Mouse (Mus musculus) midbrain, postnatal 0 days (tissue): ENCODE data around the gene Itpa. TPM values are rescaled to one million over a fixed set of nuclear protein-coding genes. Genes with fewer than 3 reads are reported as not detected.

Experiments
- ATAC-seq: fragments of 200-750 bp; cut with Nextera tagmentation; 2 replicates; pipeline ENCODE4 v1.8.0; 2017; ENCODE audit warnings: moderate number of reproducible peaks, mild to moderate bottlenecking, moderate TSS enrichment, moderate library complexity; ENCODE audit not compliant: low FRiP score
- DNase-seq: peaks from one replicate; pipeline ENCODE4 v3.0.0-alpha.2; 2015; ENCODE audit warnings: low spot score
- H3K27ac ChIP-seq: fragments of 300-500 bp; sonication (generic); 2 replicates; pipeline ENCODE4 v1.5.1; 2014; ENCODE audit warnings: low read depth, mild to moderate bottlenecking, low read length, mixed read lengths
- H3K27me3 ChIP-seq: fragments of 300-500 bp; sonication (generic); 2 replicates; pipeline ENCODE4 v1.6.1; 2014; ENCODE audit warnings: low read length, control low read depth, mixed read lengths; ENCODE audit not compliant: insufficient read depth
- H3K36me3 ChIP-seq: fragments of 300-500 bp; sonication (generic); 2 replicates; pipeline ENCODE4 v1.6.1; 2014; ENCODE audit warnings: low read length, control low read depth, mixed read lengths; ENCODE audit not compliant: insufficient read depth
- H3K4me1 ChIP-seq: fragments of 300-500 bp; sonication (generic); 2 replicates; pipeline ENCODE4 v1.6.1; 2014; ENCODE audit warnings: mild to moderate bottlenecking, control low read depth, antibody characterized with exemption, low read length, mixed read lengths; ENCODE audit not compliant: insufficient read depth
- H3K4me2 ChIP-seq: fragments of 300-500 bp; sonication (generic); 2 replicates; pipeline ENCODE4 v1.6.1; 2014; ENCODE audit warnings: low read depth, mild to moderate bottlenecking, low read length, mixed read lengths; ENCODE audit not compliant: poor library complexity, severe bottlenecking
- H3K4me3 ChIP-seq: fragments of 300-500 bp; sonication (generic); 2 replicates; pipeline ENCODE4 v1.5.1; 2014; ENCODE audit warnings: low read depth, mild to moderate bottlenecking, low read length, moderate library complexity
- H3K9ac ChIP-seq: fragments of 300-500 bp; sonication (generic); replicated peaks from 2 replicates; pipeline ENCODE4 v1.6.1; 2014; ENCODE audit warnings: mild to moderate bottlenecking, low read length, moderate library complexity, mixed read lengths; ENCODE audit not compliant: poor library complexity, severe bottlenecking
- H3K9me3 ChIP-seq: fragments of 300-500 bp; sonication (generic); 2 replicates; pipeline ENCODE4 v1.6.1; 2016; ENCODE audit warnings: low read length, control low read depth
- CTCF ChIP-seq: IDR thresholded peaks from 2 replicates; pipeline ENCODE4 v1.5.1; 2016; ENCODE audit warnings: antibody characterized with exemption, mild to moderate bottlenecking
- WGBS: fragments of 180-500 bp; shearing (Covaris S2); extraction: QIAGEN DNeasy Blood & Tissue Kit; methylation state at CpG from one replicate; pipeline ENCODE4 v1.1.7; 2014; 5-methylcytosine and 5-hydroxymethylcytosine counted together
- polyA plus RNA-seq: library from polyadenylated mRNA; unstranded; fragments of >200 nt; fragmentation: Nextera tagmentation; extraction: Ambion mirVana; gene quantifications from 2 replicates; pipeline ENCODE4 v1.2.1, GENCODE M21; 2015
- total RNA-seq: library from RNA; depleted of rRNA; stranded (reverse); fragments of >200 nt; gene quantifications from 2 replicates; pipeline ENCODE4 v1.2.3, GENCODE M21; 2014

Itpa gene
- total and polyA plus RNA-seq, 2 experiments from 2014 or later, result 130 to 160 TPM

DNA sequence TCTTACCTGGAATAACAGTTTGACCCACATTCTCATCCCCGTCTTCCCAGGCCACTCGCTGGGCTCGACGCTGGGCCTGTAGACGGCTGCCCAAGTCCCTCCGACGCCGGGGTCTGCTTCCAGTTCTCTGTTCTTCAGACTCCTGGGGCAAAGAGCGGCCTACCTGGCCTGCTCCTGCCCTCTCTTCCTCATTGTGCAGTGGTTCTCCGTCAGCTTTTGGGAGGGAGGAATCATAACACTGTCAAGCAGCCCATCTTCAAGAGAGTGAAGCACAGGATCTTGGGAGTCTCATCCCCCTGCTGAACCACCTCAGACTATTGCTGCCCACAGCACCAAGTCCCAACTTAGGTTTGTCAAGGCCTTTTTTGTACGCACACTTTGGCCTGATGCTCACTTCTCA lies 4.1 kb upstream of the Itpa start:
- H3K9ac ChIP-seq, result peak overlapping the region; percentile 70; the same call in 1 of the 2 replicates
- no peak for ATAC-seq
- DNase-seq, result no peak
- no peak for TF ChIP-seq CTCF
- H3K4me3 ChIP-seq, result peak overlapping the region; percentile 43
- peaks cover 14% of the 10 kb centered on the region; the same call in 1 of the 2 replicates for H3K4me1 ChIP-seq
- H3K9me3 ChIP-seq, result no peaks in the 10 kb centered on the region
- no peaks in the 10 kb centered on the region for H3K27me3 ChIP-seq
- H3K4me2 ChIP-seq, result peak overlapping the region; percentile 60
- H3K36me3 ChIP-seq, result peaks cover 31% of the 10 kb centered on the region
- peak overlapping the region; percentile 98 for H3K27ac ChIP-seq
- WGBS, result 92% methylated on average over 11 of the region's 11 CpGs

DNA sequence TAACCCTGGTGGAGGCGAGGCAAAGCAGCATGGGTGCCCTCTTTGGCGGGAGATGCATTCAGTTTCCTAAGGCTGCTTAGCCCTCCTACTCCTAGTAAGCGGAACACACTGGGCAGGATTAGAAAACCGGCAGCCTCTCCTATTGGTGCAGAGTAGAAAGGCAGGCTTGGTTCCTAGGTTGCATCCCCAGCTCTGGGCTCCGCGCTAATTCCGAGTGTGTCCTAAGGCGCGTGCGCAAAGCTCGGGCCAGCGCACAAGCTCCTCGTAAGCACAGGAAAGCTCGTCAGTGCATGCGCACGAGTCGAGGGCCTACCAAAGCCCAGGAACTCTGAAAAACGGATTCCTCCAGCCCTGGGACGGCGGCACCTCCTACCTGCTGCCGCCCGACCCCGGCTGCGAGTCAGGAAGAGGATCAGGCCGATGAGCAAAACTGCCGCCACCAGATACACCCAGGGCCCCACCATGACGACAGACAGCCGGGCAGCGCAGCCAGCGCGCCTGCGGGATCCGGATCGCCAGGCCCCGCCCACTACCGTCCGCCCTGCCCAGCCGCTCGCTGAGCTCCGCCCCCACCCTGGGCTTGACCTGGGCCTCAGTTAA lies 3.2 kb upstream of the Itpa start, which contains the start of gene Ddrgk1:
Gene Ddrgk1 (minus strand): TSS at position 558 of the 600 bp plus-strand sequence.
- H3K9ac ChIP-seq, result peak within 1 kb of the TSS; percentile 70
- peaks cover 23% of the 10 kb centered on the region for H3K36me3 ChIP-seq
- no peaks in the 10 kb centered on the region for H3K9me3 ChIP-seq
- no peaks in the 10 kb centered on the region for H3K27me3 ChIP-seq
- H3K4me2 ChIP-seq, result peak within 1 kb of the TSS; percentile 60
- under 1% methylated on average over 35 of the region's 40 CpGs for WGBS
- peak; percentile 56 for TF ChIP-seq CTCF
- ATAC-seq (peak; percentile 96), DNase-seq (peak; percentile 98)
- peak within 1 kb of the TSS; percentile 43 for H3K4me3 ChIP-seq
- peaks cover 14% of the 10 kb centered on the region; the same call in 1 of the 2 replicates for H3K4me1 ChIP-seq
- peak within 1 kb of the TSS; percentile 98 for H3K27ac ChIP-seq

DNA sequence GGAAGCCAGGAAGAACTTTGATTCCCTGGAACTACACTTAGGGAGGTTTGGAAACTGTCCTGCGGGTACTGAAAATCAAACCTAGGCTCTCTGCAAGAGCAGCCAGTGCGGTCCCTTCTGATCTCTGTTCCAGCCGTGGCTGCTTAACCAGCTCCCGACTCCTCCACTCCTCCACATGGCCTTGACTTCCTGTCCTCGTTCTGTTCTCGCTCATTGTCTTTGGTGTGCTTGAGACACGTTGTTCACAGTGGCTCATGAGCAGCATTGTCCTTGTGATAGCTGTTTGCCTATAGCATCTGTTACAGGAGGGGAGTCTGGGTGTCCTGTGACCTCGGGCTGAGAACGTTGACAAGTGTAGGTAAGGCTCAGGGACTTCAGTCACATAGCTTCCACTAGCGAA lies 9.8 kb downstream of the Itpa start:
- H3K36me3 ChIP-seq, result peaks cover 78% of the 10 kb centered on the region
- H3K9ac ChIP-seq, result no peak overlapping the region
- no peaks in the 10 kb centered on the region for H3K27me3 ChIP-seq
- H3K4me1 ChIP-seq, result no peaks in the 10 kb centered on the region
- H3K9me3 ChIP-seq, result no peaks in the 10 kb centered on the region
- WGBS, result 93% methylated on average over 10 of the region's 10 CpGs
- H3K4me3 ChIP-seq, result no peak overlapping the region
- DNase-seq (no peak), ATAC-seq (no peak)
- no peak overlapping the region for H3K27ac ChIP-seq
- no peak overlapping the region for H3K4me2 ChIP-seq
- no peak for TF ChIP-seq CTCF

DNA sequence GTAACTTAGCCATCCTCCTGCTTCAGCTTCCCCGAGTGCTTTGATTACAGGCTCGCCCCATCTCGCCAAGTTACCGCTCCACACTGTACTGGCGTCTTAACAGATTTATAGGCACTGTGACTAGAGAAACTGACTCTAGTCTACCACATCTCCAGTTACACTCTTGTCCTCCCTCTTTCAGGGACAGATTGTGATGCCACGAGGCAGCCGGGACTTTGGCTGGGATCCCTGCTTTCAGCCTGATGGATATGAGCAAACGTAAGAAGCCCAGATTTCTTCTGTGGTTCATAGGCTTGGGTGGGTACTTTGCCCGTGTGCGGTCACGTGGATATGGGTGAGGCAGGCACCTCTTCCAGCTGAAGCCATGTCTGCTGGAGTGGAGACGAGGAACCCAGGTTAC lies 11.7 kb downstream of the Itpa start:
- no peaks in the 10 kb centered on the region for H3K4me1 ChIP-seq
- peaks cover 76% of the 10 kb centered on the region for H3K36me3 ChIP-seq
- H3K27me3 ChIP-seq, result no peaks in the 10 kb centered on the region
- no peak overlapping the region for H3K4me2 ChIP-seq
- no peak overlapping the region for H3K27ac ChIP-seq
- no peak for ATAC-seq
- DNase-seq, result no peak
- H3K9me3 ChIP-seq, result no peaks in the 10 kb centered on the region
- no peak overlapping the region for H3K4me3 ChIP-seq
- no peak for TF ChIP-seq CTCF
- WGBS, result 94% methylated on average over 12 of the region's 12 CpGs
- H3K9ac ChIP-seq, result no peak overlapping the region

DNA sequence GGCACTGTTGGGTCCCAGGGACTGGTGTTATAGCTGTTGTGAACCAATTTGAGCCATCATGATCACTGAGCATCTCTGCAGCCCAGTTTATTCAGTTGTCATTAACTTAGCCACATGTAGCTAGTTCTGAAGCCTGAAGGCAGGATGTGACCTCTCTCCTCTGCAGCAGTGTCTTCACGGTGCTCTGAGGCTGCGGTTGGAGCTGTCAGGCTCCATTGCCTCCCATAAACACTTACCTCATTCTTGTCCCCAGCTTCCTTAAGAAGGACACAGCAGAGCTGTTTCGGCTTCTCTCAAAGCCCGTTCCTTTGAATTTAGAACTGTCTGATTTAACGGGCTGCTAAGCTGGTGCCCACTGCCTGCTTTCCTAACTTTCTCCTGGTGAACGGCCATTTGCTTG lies 12.5 kb downstream of the Itpa start:
- no peaks in the 10 kb centered on the region for H3K9me3 ChIP-seq
- no peak for DNase-seq
- WGBS, result 92% methylated on average over 6 of the region's 6 CpGs
- no peak for TF ChIP-seq CTCF
- no peak for ATAC-seq
- H3K36me3 ChIP-seq, result peaks cover 79% of the 10 kb centered on the region
- H3K4me1 ChIP-seq, result no peaks in the 10 kb centered on the region
- H3K27me3 ChIP-seq, result no peaks in the 10 kb centered on the region
- H3K9ac ChIP-seq, result no peak overlapping the region
- H3K4me2 ChIP-seq, result no peak overlapping the region
- no peak overlapping the region for H3K27ac ChIP-seq
- H3K4me3 ChIP-seq, result no peak overlapping the region

DNA sequence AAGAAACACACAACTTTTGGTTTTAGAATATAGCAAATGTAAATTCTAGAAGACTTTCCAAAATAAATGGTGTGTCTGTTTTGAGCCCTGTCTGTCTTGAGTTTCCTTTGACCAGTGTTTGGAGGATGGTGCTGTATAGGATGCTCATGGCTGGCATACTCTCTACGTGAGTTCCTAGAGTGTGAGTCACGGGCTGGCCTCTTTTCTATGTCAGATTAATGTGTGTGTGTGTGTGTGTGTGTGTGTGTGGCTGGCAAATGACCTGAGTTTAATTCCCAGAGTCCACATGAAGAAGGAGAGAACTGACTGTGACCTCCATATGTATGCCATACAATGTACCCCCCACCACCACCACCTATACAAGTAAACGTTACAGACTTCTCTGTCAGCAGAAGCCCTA lies 14.1 kb downstream of the Itpa start:
- no peak for DNase-seq
- Histone ChIP-seq H3K4me3 (no peak overlapping the region), H3K9ac (no peak overlapping the region), H3K27me3 (no peaks in the 10 kb centered on the region), H3K4me1 (no peaks in the 10 kb centered on the region), H3K36me3 (peaks cover 66% of the 10 kb centered on the region), H3K4me2 (no peak overlapping the region), H3K9me3 (no peaks in the 10 kb centered on the region), H3K27ac (no peak overlapping the region)
- WGBS, result 88% methylated on average over 3 of the region's 3 CpGs
- no peak for TF ChIP-seq CTCF
- ATAC-seq, result no peak
